Mouse (Mus musculus) bone marrow macrophage, adult 2 months (primary cell): Measurements from ENCODE around the gene Relb.

Source experiments
- CTCF ChIP-seq: IDR thresholded peaks from 2 replicates; pipeline ENCODE4 v1.5.1; 2012; ENCODE audit warnings: low read depth, mild to moderate bottlenecking, low read length, moderate library complexity
- POLR2A ChIP-seq: IDR thresholded peaks from 2 replicates; pipeline ENCODE4 v1.6.1; 2012; ENCODE audit warnings: mild to moderate bottlenecking, low read depth, low read length, borderline replicate concordance

DNA sequence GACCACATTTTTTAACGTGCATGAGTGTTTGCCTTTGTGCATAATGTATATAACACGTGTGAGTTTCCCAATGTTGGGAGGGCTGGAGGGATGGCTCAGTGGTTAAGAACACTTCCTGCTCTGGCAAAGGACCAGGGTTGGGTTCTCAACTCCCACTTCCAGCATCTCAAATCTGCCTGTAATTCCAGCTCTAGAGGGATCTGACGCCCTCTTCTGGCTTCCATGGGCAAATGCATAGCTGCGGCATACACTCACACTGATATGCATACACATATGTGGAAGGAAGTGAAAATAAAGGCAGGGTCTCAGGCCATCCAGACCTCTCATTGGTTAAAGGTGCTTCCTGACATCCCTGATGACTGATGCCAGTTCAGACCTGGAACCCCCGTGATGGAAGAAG, 21.9 kb downstream of the Relb start:
- TF ChIP-seq CTCF (no peak), POLR2A (no peak)
